Mouse (Mus musculus) hindbrain, postnatal 0 days (tissue): ENCODE measurements around the gene Ndufa6. TPM values are rescaled to one million over a fixed set of nuclear protein-coding genes. Genes with fewer than 3 reads are reported as not detected.

Experiments used
- ATAC-seq: fragments of 200-750 bp; cut with Nextera tagmentation; 2 replicates; pipeline ENCODE4 v1.8.0; 2017; ENCODE audit warnings: mild to moderate bottlenecking, moderate TSS enrichment, moderate library complexity
- DNase-seq: peaks from one replicate; pipeline ENCODE4 v3.0.0-alpha.2; 2015; ENCODE audit warnings: low spot score
- H3K27ac ChIP-seq: fragments of 300-500 bp; sonication (generic); 2 replicates; pipeline ENCODE4 v1.5.1; 2014; ENCODE audit warnings: mild to moderate bottlenecking
- H3K27me3 ChIP-seq: fragments of 300-500 bp; sonication (generic); 2 replicates; pipeline ENCODE4 v1.6.1; 2014; ENCODE audit warnings: low read length, mixed read lengths; ENCODE audit not compliant: insufficient read depth
- H3K36me3 ChIP-seq: fragments of 300-500 bp; sonication (generic); 2 replicates; pipeline ENCODE4 v1.6.1; 2014; ENCODE audit warnings: low read length, mixed read lengths; ENCODE audit not compliant: insufficient read depth
- H3K4me1 ChIP-seq: fragments of 300-500 bp; sonication (generic); 2 replicates; pipeline ENCODE4 v1.6.1; 2014; ENCODE audit warnings: antibody characterized with exemption, low read length, mixed read lengths; ENCODE audit not compliant: insufficient read depth
- H3K4me2 ChIP-seq: fragments of 300-500 bp; sonication (generic); 2 replicates; pipeline ENCODE4 v1.6.1; 2014; ENCODE audit warnings: low read depth, mild to moderate bottlenecking, low read length, moderate library complexity, mixed read lengths
- H3K4me3 ChIP-seq: fragments of 300-500 bp; sonication (generic); 2 replicates; pipeline ENCODE4 v1.5.1; 2014; ENCODE audit warnings: low read length
- H3K9ac ChIP-seq: fragments of 300-500 bp; sonication (generic); replicated peaks from 2 replicates; pipeline ENCODE4 v1.6.1; 2014; ENCODE audit warnings: mild to moderate bottlenecking, low read length, moderate library complexity, mixed read lengths
- H3K9me3 ChIP-seq: fragments of 300-500 bp; sonication (generic); 2 replicates; pipeline ENCODE4 v1.6.1; 2016; ENCODE audit warnings: low read length, mixed read lengths
- CTCF ChIP-seq: IDR thresholded peaks from 2 replicates; pipeline ENCODE4 v1.5.1; 2016; ENCODE audit warnings: antibody characterized with exemption, control low read depth, low read depth
- WGBS: fragments of 180-500 bp; shearing (Covaris S2); extraction: QIAGEN DNeasy Blood & Tissue Kit; methylation state at CpG from one replicate; pipeline ENCODE4 v1.1.7; 2014; 5-methylcytosine and 5-hydroxymethylcytosine counted together
- polyA plus RNA-seq: library from polyadenylated mRNA; unstranded; fragments of >200 nt; fragmentation: Nextera tagmentation; extraction: Ambion mirVana; gene quantifications from 2 replicates; pipeline ENCODE4 v1.2.1, GENCODE M21; 2015
- total RNA-seq: library from RNA; depleted of rRNA; stranded (reverse); fragments of >200 nt; gene quantifications from 2 replicates; pipeline ENCODE4 v1.2.3, GENCODE M21; 2014

Ndufa6 gene
- total and polyA plus RNA-seq, 2 experiments from 2014 or later, result 194 to 516 TPM

DNA sequence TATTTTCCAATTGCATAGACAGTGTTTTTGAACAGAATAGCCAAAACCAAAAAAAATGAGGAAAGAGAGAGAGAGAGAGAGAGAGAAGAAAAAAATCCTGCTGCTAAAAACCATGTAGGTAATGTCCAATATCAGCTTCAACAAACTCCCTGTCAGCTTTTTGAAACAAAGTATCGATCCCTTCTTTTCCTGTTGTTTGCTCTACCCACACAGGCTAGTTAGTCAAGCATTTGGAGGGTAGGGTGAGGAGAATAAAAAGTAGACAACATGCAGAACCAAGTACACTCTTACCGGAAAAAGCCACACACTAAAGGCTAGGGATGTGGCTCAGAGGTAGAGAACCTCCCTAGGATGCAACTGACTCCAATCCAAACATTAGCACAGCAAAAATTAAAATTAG is 31.6 kb upstream of the Ndufa6 start:
- H3K9ac ChIP-seq, result no peak overlapping the region
- no peak overlapping the region for H3K4me2 ChIP-seq
- no peaks in the 10 kb centered on the region for H3K36me3 ChIP-seq
- no peak for ATAC-seq
- no peaks in the 10 kb centered on the region for H3K9me3 ChIP-seq
- 98% methylated on average over 2 of the region's 2 CpGs for WGBS
- H3K27ac ChIP-seq, result no peak overlapping the region
- H3K4me3 ChIP-seq, result no peak overlapping the region
- no peaks in the 10 kb centered on the region for H3K27me3 ChIP-seq
- H3K4me1 ChIP-seq, result no peaks in the 10 kb centered on the region
- TF ChIP-seq CTCF, result no peak
- no peak for DNase-seq

DNA sequence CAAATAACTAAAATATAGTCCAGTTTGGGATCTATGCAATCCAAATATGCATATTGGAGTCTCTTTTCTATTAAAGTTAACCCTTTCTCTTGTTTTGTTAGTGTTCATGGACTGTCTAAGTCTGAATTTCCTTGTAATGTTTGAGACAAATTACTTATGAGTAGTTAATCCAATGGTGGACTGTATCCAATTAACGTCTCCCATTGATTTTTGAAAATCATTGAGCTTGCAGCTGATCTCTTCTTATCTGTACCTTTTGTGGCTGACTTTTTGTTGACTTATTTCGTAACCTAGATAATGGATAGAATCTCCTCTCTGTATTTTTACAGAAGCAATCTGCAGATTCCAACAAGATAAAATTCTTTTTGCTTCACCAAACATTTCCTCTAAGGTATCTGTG is 28.3 kb upstream of the Ndufa6 start:
- ATAC-seq, result no peak
- Histone ChIP-seq H3K4me1 (0 out of 2 replicates have a peak, but pooled peaks cover 3% of the 10 kb centered on the region), H3K4me2 (no peak overlapping the region), H3K27ac (no peak overlapping the region), H3K9ac (no peak overlapping the region), H3K4me3 (no peak overlapping the region), H3K9me3 (no peaks in the 10 kb centered on the region), H3K36me3 (no peaks in the 10 kb centered on the region), H3K27me3 (no peaks in the 10 kb centered on the region)
- no peak for TF ChIP-seq CTCF
- no peak for DNase-seq
- 93% methylated on average over 2 of the region's 2 CpGs for WGBS

DNA sequence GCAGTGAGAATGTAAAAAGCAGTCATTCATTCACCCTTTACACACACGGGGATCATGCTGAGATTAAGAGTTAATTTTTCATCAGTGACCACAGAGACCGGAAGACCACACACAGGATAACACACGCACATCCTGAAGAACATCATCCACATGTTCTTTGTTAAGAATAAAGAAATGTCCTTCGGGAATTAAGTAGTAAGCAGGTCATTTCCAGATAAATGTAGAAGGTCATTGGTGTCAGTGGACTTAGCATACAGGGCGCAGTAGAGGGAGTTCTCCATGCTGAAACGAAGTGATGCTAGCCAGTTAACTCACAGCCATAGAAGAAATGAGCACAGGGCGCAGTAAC is 26.6 kb upstream of the Ndufa6 start:
- no peaks in the 10 kb centered on the region for H3K36me3 ChIP-seq
- 31% methylated on average over 7 of the region's 7 CpGs for WGBS
- H3K4me3 ChIP-seq, result peak overlapping the region; percentile 26
- no peak for TF ChIP-seq CTCF
- H3K4me1 ChIP-seq, result peaks cover 3% of the 10 kb centered on the region; the same call in 1 of the 2 replicates
- no peak overlapping the region; the same call in 1 of the 2 replicates for H3K9ac ChIP-seq
- no peak overlapping the region for H3K27ac ChIP-seq
- no peaks in the 10 kb centered on the region for H3K27me3 ChIP-seq
- no peaks in the 10 kb centered on the region for H3K9me3 ChIP-seq
- ATAC-seq (no peak), DNase-seq (no peak)
- H3K4me2 ChIP-seq, result peak overlapping the region; percentile 59

DNA sequence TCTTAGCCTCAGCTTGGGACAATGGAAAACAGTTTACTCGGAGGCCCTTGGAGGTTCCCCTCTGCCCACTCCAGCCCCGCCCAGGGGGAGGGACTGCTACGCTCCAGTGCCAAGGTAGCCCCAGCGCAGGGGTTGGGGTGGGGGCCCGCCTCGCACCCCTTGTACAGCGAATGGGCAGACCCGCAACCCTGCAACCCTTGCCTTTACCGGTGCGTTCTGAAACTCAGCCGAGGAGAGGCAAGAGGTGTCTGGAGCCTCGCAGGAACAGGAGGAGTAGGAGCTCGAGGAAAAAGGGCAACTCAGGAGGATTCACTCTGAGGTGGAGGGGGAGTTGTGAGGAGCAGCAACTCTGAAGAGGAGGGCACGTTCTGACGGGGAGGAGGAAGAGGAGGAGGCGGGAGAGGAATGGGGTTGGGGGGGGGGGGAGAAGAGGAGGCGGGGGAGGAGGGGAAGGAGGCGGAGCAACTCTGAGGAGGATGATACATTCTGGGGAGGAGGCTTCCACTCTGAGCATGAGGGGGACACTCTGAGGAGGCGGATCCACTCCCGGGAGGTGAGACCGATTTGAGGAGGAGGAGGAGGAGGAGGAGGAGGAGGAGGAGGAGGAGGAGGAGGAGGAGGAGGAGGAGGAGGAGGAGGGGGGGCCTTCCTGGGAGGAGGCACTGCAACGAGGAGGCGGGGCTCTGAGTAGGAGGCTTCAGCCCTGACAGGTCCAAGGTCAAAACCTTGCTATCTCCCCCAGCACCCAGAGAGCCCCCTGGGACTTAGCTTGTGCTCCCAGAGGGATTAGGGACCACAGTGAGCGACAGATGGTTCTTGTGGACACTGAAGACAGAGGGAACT is 26.0 kb upstream of the Ndufa6 start, which contains the start of gene Cyp2d22:
Gene Cyp2d22 (minus strand): TSS at position 390 of the 843 bp plus-strand sequence.
- WGBS, result 2% methylated on average over 18 of the region's 24 CpGs
- Histone ChIP-seq H3K4me2 (peak within 1 kb of the TSS; percentile 59), H3K4me3 (peak within 1 kb of the TSS; percentile 26), H3K27me3 (no peaks in the 10 kb centered on the region), H3K9ac (peak within 1 kb of the TSS; percentile 3), H3K4me1 (peaks cover 3% of the 10 kb centered on the region; the same call in 1 of the 2 replicates), H3K27ac (peak within 1 kb of the TSS; percentile 69; the same call in 1 of the 2 replicates), H3K9me3 (no peaks in the 10 kb centered on the region), H3K36me3 (no peaks in the 10 kb centered on the region)
- TF ChIP-seq CTCF, result no peak
- ATAC-seq (peak; percentile 68; the same call in 1 of the 2 replicates), DNase-seq (peak; percentile 27)

DNA sequence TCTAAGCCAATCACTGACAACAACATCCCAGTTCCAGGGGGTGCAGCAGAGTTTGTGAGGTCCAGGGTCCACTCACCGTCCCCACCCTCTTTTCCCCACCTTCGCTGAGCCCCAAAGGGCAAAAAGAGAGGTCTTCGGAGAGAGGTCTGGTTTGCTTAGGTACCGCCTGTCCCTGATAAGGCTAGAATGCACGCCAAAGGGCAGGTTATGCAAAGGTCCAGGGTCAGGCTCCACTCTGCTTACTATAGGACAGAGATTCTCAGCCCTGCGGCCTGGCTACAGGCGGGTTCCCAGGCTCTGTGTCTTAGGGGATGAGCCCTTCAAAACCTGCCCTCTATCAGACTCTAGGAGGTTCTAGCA is 25.4 kb upstream of the Ndufa6 start:
- Histone ChIP-seq H3K4me1 (peaks cover 3% of the 10 kb centered on the region; the same call in 1 of the 2 replicates), H3K9me3 (no peaks in the 10 kb centered on the region), H3K27me3 (no peaks in the 10 kb centered on the region), H3K4me3 (peak overlapping the region; percentile 26), H3K4me2 (peak overlapping the region; percentile 59), H3K9ac (peak overlapping the region; percentile 3; the same call in 1 of the 2 replicates), H3K36me3 (no peaks in the 10 kb centered on the region), H3K27ac (peak overlapping the region; percentile 69; the same call in 1 of the 2 replicates)
- 37% methylated on average over 7 of the region's 7 CpGs for whole genome bisulfite sequencing
- peak; percentile 9; the same call in 1 of the 2 replicates for ATAC-seq
- no peak for TF ChIP-seq CTCF
- no peak for DNase-seq

DNA sequence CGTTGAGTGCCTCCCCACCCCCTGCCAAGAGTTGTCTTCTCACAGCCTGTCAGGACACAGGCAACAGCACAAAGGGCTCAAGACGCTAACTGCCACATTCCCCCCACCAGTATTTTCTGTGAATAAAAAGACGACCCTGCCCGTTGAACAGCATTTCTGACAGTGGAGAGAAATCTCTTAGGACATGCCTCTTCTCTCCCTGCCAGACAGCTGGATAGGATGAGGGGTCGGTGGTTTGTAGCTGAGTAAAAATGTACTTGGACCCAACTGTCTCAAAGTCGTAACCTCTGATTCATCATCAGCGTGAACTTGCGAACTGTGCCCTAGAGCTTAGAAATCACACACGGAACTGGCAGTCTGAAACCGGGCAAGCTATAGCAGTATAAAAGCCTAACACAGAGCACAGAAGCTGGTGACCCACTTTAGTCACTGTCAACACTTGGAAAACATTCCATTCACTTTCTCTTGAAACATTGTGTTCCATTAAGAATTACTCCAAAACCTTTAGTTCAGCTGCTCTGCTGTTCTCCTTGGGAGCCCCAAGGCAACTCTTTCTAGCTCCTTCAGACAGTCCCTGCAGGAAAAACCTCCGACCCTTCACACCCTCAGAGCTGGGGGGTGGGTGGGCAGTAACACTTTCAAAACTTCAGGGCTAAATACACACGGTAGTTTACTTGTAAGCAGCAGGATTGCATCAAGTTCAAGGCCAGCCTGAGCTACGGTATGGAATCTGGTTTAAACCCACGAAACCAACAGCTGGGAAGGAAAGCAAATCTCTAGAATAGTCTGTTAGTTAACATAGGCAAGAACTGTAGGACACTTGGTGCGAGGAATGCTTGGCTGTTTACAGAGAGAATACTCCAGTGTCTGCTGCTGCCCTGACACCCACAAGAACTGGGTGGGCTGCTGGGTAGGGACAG is 24.4 kb upstream of the Ndufa6 start:
- DNase-seq, result peak; percentile 36

More for the DNA sequence above, 24.4 kb upstream of the Ndufa6 start:
- Histone ChIP-seq H3K4me2 (no peak overlapping the region), H3K4me3 (no peak overlapping the region), H3K9ac (no peak overlapping the region), H3K4me1 (peaks cover 3% of the 10 kb centered on the region; the same call in 1 of the 2 replicates), H3K27me3 (no peaks in the 10 kb centered on the region), H3K9me3 (no peaks in the 10 kb centered on the region), H3K36me3 (no peaks in the 10 kb centered on the region), H3K27ac (peak overlapping the region; percentile 69)
- ATAC-seq, result 0 out of 2 replicates have a peak, but pooled peaks have one; percentile 52
- 40% methylated on average over 15 of the region's 15 CpGs for WGBS
- no peak for TF ChIP-seq CTCF
